Mouse (Mus musculus) olfactory bulb, adult 2 months (tissue): ENCODE measurements around the gene Sf3b1.

Source experiments
- CTCF ChIP-seq: fragments of 200-500 bp; IDR thresholded peaks from 2 replicates; pipeline ENCODE4 v1.5.1; 2012; ENCODE audit warnings: low read depth, mild to moderate bottlenecking, low read length, moderate library complexity; ENCODE audit not compliant: insufficient read depth
- POLR2A ChIP-seq: fragments of 200-500 bp; IDR thresholded peaks from 2 replicates; pipeline ENCODE4 v1.6.1; 2012; ENCODE audit warnings: mild to moderate bottlenecking, low read depth, low read length, moderate library complexity; ENCODE audit not compliant: insufficient read depth

DNA sequence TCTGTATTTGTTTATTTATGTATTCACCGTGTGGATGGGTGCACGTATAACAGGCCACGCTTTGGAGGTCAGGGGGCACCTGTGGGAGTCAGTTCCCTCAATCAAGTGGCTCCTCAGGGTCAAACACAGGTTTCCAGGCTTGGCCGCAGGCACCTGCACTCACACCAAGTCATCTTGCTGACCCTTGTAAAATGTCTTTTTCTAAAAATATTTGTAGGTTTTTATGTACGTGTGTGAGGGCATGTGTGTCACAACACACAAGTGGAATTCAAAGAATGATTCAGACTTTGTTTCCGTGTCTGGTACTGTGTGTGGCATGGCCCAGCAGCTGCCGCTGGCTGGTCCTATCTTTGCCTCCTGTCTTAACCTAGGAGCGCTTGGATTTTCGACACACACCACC is 65.6 kb downstream of the Sf3b1 start:
- TF ChIP-seq POLR2A, result no peak
- TF ChIP-seq CTCF, result no peak
